Comparison of ENCODE assay signal across 8 mouse cellular contexts in the genomic region with DNA sequence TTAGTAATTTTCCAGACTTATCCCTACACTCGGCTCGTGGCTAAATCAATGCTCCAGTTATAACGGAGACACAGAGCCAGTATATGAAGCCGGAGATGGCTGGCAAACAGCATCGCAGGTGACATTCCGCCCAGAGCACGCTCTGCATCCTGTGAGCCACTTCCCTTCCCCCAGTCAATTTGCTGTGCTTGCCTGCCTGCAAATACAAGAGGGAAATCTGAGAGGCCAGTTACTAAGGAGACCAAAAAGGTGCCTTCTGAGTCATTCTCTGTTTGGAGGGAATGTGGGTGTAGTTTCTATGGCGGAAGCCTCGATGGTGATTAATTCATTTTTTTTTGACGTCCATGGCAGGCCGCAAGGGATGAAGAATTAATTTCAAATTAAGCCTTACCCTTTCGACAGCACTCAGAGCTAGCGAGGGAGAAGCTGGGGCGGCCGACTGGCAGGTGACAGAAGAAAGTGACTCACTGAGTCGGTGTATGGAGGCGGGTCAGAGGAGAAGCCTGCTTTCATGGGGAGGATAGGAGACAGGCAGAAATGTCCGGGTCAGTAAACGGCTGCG.
DNase-seq lines count a peak whose midpoint lies in the region; ATAC-seq lines count a peak whose summit lies in the region.

No protein-coding gene starts in this region.

- H3K36me3 ChIP-seq in intestine, embryonic 15.5 days: no peaks in the 10 kb centered on the region
- no peaks in the 10 kb centered on the region for H3K36me3 ChIP-seq in intestine, embryonic 16.5 days (ENCODE audit: control insufficient read depth, insufficient read depth, low read length)
- no peaks in the 10 kb centered on the region for H3K36me3 ChIP-seq in hindbrain, embryonic 11.5 days (ENCODE audit: control insufficient read depth, insufficient read depth, low read length)

- intact Hi-C loops in gastrocnemius, postnatal 14 days (cut with DNase I; ENCODE audit: low total_unique reads): no loop called here

- no peak overlapping the region for H3K9ac ChIP-seq in intestine, embryonic 15.5 days
- no peak overlapping the region for H3K9ac ChIP-seq in intestine, embryonic 16.5 days (ENCODE audit: low read depth, low read length)
- no peak overlapping the region for H3K9ac ChIP-seq in hindbrain, embryonic 11.5 days (ENCODE audit: low read depth, low read length)

- no peaks in the 10 kb centered on the region for H3K9me3 ChIP-seq in intestine, embryonic 15.5 days
- H3K9me3 ChIP-seq in intestine, embryonic 16.5 days (ENCODE audit: control insufficient read depth, low read length): no peaks in the 10 kb centered on the region
- no peaks in the 10 kb centered on the region for H3K9me3 ChIP-seq in hindbrain, embryonic 11.5 days (ENCODE audit: control insufficient read depth, low read length)

- H3K4me3 ChIP-seq in intestine, embryonic 15.5 days (replicated peaks): no peak overlapping the region
- no peak overlapping the region for H3K4me3 ChIP-seq in intestine, embryonic 16.5 days (ENCODE audit: low read length)
- H3K4me3 ChIP-seq in hindbrain, embryonic 11.5 days (ENCODE audit: low read depth, low read length): no peak overlapping the region

- H3K4me2 ChIP-seq in intestine, embryonic 15.5 days (replicated peaks): no peak overlapping the region
- H3K4me2 ChIP-seq in intestine, embryonic 16.5 days (ENCODE audit: low read depth, low read length): no peak overlapping the region
- H3K4me2 ChIP-seq in hindbrain, embryonic 11.5 days (replicated peaks; ENCODE audit: low read depth, low read length): no peak overlapping the region; the same call in 1 of the 2 replicates

- no peaks in the 10 kb centered on the region for H3K27me3 ChIP-seq in intestine, embryonic 15.5 days (replicated peaks)
- no peaks in the 10 kb centered on the region for H3K27me3 ChIP-seq in intestine, embryonic 16.5 days (replicated peaks; ENCODE audit: control insufficient read depth, insufficient read depth, low read length)
- H3K27me3 ChIP-seq in hindbrain, embryonic 11.5 days (ENCODE audit: control insufficient read depth, insufficient read depth, low read length): no peaks in the 10 kb centered on the region

- 0 out of 2 replicates have a peak, but pooled peaks have one; percentile 17 for ATAC-seq in intestine, embryonic 15.5 days
- ATAC-seq in intestine, embryonic 16.5 days: no peak
- ATAC-seq in hindbrain, embryonic 11.5 days (ENCODE audit: low FRiP score): peak; percentile 64
- ATAC-seq in megakaryocyte progenitor cell, adult 5-6 weeks (replicated peaks; ENCODE audit: poor library complexity): 0 out of 2 replicates have a peak, but pooled peaks have one; percentile 20

- no peaks in the 10 kb centered on the region for H3K4me1 ChIP-seq in intestine, embryonic 15.5 days (replicated peaks)
- H3K4me1 ChIP-seq in intestine, embryonic 16.5 days (ENCODE audit: control insufficient read depth, insufficient read depth, low read length): no peaks in the 10 kb centered on the region
- H3K4me1 ChIP-seq in hindbrain, embryonic 11.5 days (replicated peaks; ENCODE audit: control insufficient read depth, insufficient read depth, low read length): no peaks in the 10 kb centered on the region

- DNase-seq in CD4-positive, CD25-positive, alpha-beta regulatory T cell, adult 2 months (ENCODE audit: low read depth, low spot score): peak; percentile 25
- peak; percentile 28 for DNase-seq in cerebellum, postnatal 14 days
- DNase-seq in hindbrain, embryonic 11.5 days (ENCODE audit: low spot score): peak; percentile 27
- no peak for DNase-seq in liver
- no peak for DNase-seq in gastrocnemius, postnatal 14 days

- no peak overlapping the region for H3K27ac ChIP-seq in intestine, embryonic 15.5 days
- H3K27ac ChIP-seq in intestine, embryonic 16.5 days (ENCODE audit: low read length): no peak overlapping the region
- H3K27ac ChIP-seq in hindbrain, embryonic 11.5 days (ENCODE audit: low read depth, low read length): no peak overlapping the region

- WGBS in intestine, embryonic 15.5 days: 47% methylated on average over 20 of the region's 20 CpGs
- WGBS in intestine, embryonic 16.5 days: 40% methylated on average over 20 of the region's 20 CpGs
- WGBS in hindbrain, embryonic 11.5 days: 51% methylated on average over 20 of the region's 20 CpGs

Comparison
In these comparisons a context has a peak if more than half of its experiments do, and no peak if none do; other contexts are left out.
1. DNase-seq: peak in CD4-positive, CD25-positive, alpha-beta regulatory T cell, adult 2 months (single experiment), cerebellum, postnatal 14 days (2 of 2) and hindbrain, embryonic 11.5 days (single experiment); none in liver (single experiment) and gastrocnemius, postnatal 14 days (single experiment).